Mouse (Mus musculus): ENCODE measurements at regions not wholly inside any gene's neighbourhood (a gene's known extent, or its start where the extent isn't known, plus 50 kb on each side); places are given as distances from the start of the nearest gene placed in this dataset.
"Not testable (repeated sequence)": the region's sequence is repeated elsewhere in the genome, so short reads cannot be mapped to it uniquely, and the experiment has no call there.

DNA sequence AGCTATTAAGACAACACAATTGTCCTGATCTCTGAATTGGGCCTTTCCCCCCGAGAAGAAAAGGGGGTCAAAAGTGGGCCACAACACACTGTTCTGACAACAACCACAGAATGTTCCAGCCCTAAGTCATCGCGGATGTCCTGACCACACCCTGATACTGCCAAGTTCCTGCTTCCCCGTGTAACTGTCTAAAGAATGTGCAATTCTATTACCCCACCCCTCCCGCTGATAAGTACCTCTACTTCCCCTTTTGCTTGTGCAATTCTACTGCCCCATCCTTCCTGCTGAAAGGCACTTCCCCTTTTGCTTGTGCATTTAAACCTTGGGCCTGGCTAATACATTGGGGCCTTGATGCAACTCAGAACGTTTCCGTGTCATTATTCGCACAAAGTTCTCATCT is 323.0 kb downstream of the Bmp2 start:
- TF ChIP-seq CTCF (IDR thresholded peaks at IDR 0.05; ENCODE audit: control insufficient read depth, insufficient read depth, insufficient read length); CEBPB (IDR thresholded peaks at IDR 0.05; ENCODE audit: low read depth): not testable (repeated sequence)

Data from C2C12 (cell line).